Mouse (Mus musculus) MEL (cell line): ENCODE results near the gene Olfr1307. TPM values are rescaled to one million over a fixed set of nuclear protein-coding genes. Genes with fewer than 3 reads are reported as not detected.

Experiments used
- DNase-seq: peaks from one replicate; pipeline ENCODE4 v3.0.0; 2011; ENCODE audit warnings: low read depth, low spot score
- H3K27ac ChIP-seq: 2 replicates; pipeline ENCODE4 v1.5.1; 2012; ENCODE audit warnings: low read depth, mild to moderate bottlenecking, control low read depth, low read length, moderate library complexity; ENCODE audit not compliant: control insufficient read depth
- H3K27me3 ChIP-seq, 2 experiments: fragments of 150-350 bp in 1 of 2; sonication (generic) in 1 of 2; 2 replicates each; pipeline ENCODE4 v1.6.1; 2012; ENCODE audit warnings: low read length in 2 of 2, mild to moderate bottlenecking in 2 of 2, improper control_type of control experiment in 1 of 2, moderate library complexity in 1 of 2; ENCODE audit not compliant: insufficient read depth in 2 of 2, control insufficient read depth in 1 of 2
- H3K36me3 ChIP-seq, 2 experiments: 2 replicates each; pipeline ENCODE4 v1.6.1; 2012 to 2014; ENCODE audit warnings: low read length in 2 of 2, improper control_type of control experiment in 1 of 2, inconsistent platforms in 1 of 2, mild to moderate bottlenecking in 1 of 2; ENCODE audit not compliant: insufficient read depth in 2 of 2, control insufficient read depth in 1 of 2
- H3K4me1 ChIP-seq, 2 experiments: fragments of 150-350 bp in 1 of 2; sonication (generic) in 1 of 2; 2 replicates each; pipeline ENCODE4 v1.6.1; 2012; ENCODE audit warnings: low read length in 2 of 2, improper control_type of control experiment in 1 of 2, mild to moderate bottlenecking in 1 of 2; ENCODE audit not compliant: insufficient read depth in 2 of 2, control insufficient read depth in 1 of 2
- H3K4me3 ChIP-seq, 2 experiments: fragments of 150-350 bp in 1 of 2; sonication (generic) in 1 of 2; 2 replicates each; pipeline ENCODE4 v1.5.1; 2012; ENCODE audit warnings: low read depth in 2 of 2, low read length in 2 of 2, mild to moderate bottlenecking in 2 of 2, moderate library complexity in 2 of 2, control low read depth in 1 of 2, improper control_type of control experiment in 1 of 2; ENCODE audit not compliant: control insufficient read depth in 1 of 2, insufficient read depth in 1 of 2
- H3K79me2 ChIP-seq: 2 replicates; pipeline ENCODE4 v1.6.1; 2012; ENCODE audit warnings: mild to moderate bottlenecking, low read length, moderate library complexity; ENCODE audit not compliant: control insufficient read depth, poor library complexity, insufficient read depth
- H3K9ac ChIP-seq: 2 replicates; pipeline ENCODE4 v1.6.1; 2012; ENCODE audit warnings: low read depth, mild to moderate bottlenecking, control low read depth, low read length, moderate library complexity; ENCODE audit not compliant: control insufficient read depth, poor library complexity, severe bottlenecking
- H3K9me3 ChIP-seq: fragments of 150-350 bp; sonication (generic); replicated peaks from 2 replicates; pipeline ENCODE4 v1.6.1; 2012; ENCODE audit warnings: mild to moderate bottlenecking, low read length, improper control_type of control experiment, moderate library complexity; ENCODE audit not compliant: insufficient read depth
- CHD1 ChIP-seq: IDR thresholded peaks from 2 replicates; pipeline ENCODE4 v1.6.1; 2012; ENCODE audit warnings: low read depth, mild to moderate bottlenecking, inconsistent platforms, low read length, improper control_type of control experiment
- E2F4 ChIP-seq: IDR thresholded peaks from 2 replicates; pipeline ENCODE4 v1.6.1; 2011; ENCODE audit warnings: low read depth, low read length, improper control_type of control experiment, borderline replicate concordance
- EP300 ChIP-seq, 2 experiments: IDR thresholded peaks; 2 replicates each; pipeline ENCODE4 v1.6.1; 2011; ENCODE audit warnings: improper control_type of control experiment in 2 of 2, low read length in 2 of 2, low read depth in 1 of 2, mild to moderate bottlenecking in 1 of 2
- ETS1 ChIP-seq: IDR thresholded peaks from 2 replicates; pipeline ENCODE4 v1.6.1; 2012; ENCODE audit warnings: low read depth, mild to moderate bottlenecking, inconsistent platforms, low read length, improper control_type of control experiment, moderate library complexity
- GABPA ChIP-seq: IDR thresholded peaks from 2 replicates; pipeline ENCODE4 v1.6.1; 2012; ENCODE audit warnings: low read depth, mild to moderate bottlenecking, inconsistent platforms, low read length, improper control_type of control experiment, moderate library complexity
- GATA1 ChIP-seq: IDR thresholded peaks from 2 replicates; pipeline ENCODE4 v1.6.1; 2011; ENCODE audit warnings: low read depth, low read length, improper control_type of control experiment
- HCFC1 ChIP-seq: IDR thresholded peaks from 2 replicates; pipeline ENCODE4 v1.6.1; 2012; ENCODE audit warnings: low read depth, mild to moderate bottlenecking, inconsistent platforms, low read length, improper control_type of control experiment, moderate library complexity
- JUND ChIP-seq: IDR thresholded peaks from 2 replicates; pipeline ENCODE4 v1.6.1; 2011; ENCODE audit warnings: low read depth, mild to moderate bottlenecking, improper control_type of control experiment, low read length
- MAZ ChIP-seq: IDR thresholded peaks from 2 replicates; pipeline ENCODE4 v1.6.1; 2012; ENCODE audit warnings: low read depth, mild to moderate bottlenecking, inconsistent platforms, low read length, improper control_type of control experiment
- MYB ChIP-seq: IDR thresholded peaks from 2 replicates; pipeline ENCODE4 v1.6.1; 2011; ENCODE audit warnings: mild to moderate bottlenecking, low read depth, low read length, improper control_type of control experiment
- MYC ChIP-seq: IDR thresholded peaks from 2 replicates; pipeline ENCODE4 v1.6.1; 2011; ENCODE audit warnings: low read depth, mild to moderate bottlenecking, low read length, improper control_type of control experiment, moderate library complexity
- NELFE ChIP-seq: IDR thresholded peaks from 2 replicates; pipeline ENCODE4 v1.6.1; 2011; ENCODE audit warnings: low read depth, low read length, improper control_type of control experiment
- NRF1 ChIP-seq: IDR thresholded peaks from 2 replicates; pipeline ENCODE4 v1.6.1; 2014; ENCODE audit warnings: low read depth, mild to moderate bottlenecking, inconsistent platforms, low read length, improper control_type of control experiment, moderate library complexity; ENCODE audit not compliant: poor library complexity, insufficient read depth, severe bottlenecking
- POLR2A ChIP-seq, 2 experiments: IDR thresholded peaks; 2 replicates each; pipeline ENCODE4 v1.6.1; 2011 to 2012; ENCODE audit warnings: low read length in 2 of 2, mild to moderate bottlenecking in 2 of 2, control low read depth in 1 of 2, improper control_type of control experiment in 1 of 2, low read depth in 1 of 2, moderate library complexity in 1 of 2; ENCODE audit not compliant: control insufficient read depth in 1 of 2, insufficient read depth in 1 of 2, poor library complexity in 1 of 2
- POLR2AphosphoS2 ChIP-seq: IDR thresholded peaks from 2 replicates; pipeline ENCODE4 v1.6.1; 2011; ENCODE audit warnings: low read length, improper control_type of control experiment
- RAD21 ChIP-seq: IDR thresholded peaks from 2 replicates; pipeline ENCODE4 v1.6.1; 2011; ENCODE audit warnings: mild to moderate bottlenecking, low read depth, low read length, improper control_type of control experiment
- RCOR1 ChIP-seq: IDR thresholded peaks from 2 replicates; pipeline ENCODE4 v1.6.1; 2012; ENCODE audit warnings: low read depth, mild to moderate bottlenecking, inconsistent platforms, low read length, improper control_type of control experiment
- SIN3A ChIP-seq: IDR thresholded peaks from 2 replicates; pipeline ENCODE4 v1.6.1; 2012; ENCODE audit warnings: low read length, improper control_type of control experiment, inconsistent platforms
- TBP ChIP-seq: IDR thresholded peaks from 2 replicates; pipeline ENCODE4 v1.8.0; 2011; ENCODE audit warnings: low read depth, low read length, improper control_type of control experiment
- TCF12 ChIP-seq: IDR thresholded peaks from 2 replicates; pipeline ENCODE4 v1.6.1; 2014; ENCODE audit warnings: low read depth, mild to moderate bottlenecking, inconsistent platforms, low read length, improper control_type of control experiment, moderate library complexity
- USF1 ChIP-seq: IDR thresholded peaks from 2 replicates; pipeline ENCODE4 v1.6.1; 2014; ENCODE audit warnings: low read depth, mild to moderate bottlenecking, inconsistent platforms, low read length, improper control_type of control experiment, moderate library complexity
- ZC3H11A ChIP-seq: IDR thresholded peaks from 2 replicates; pipeline ENCODE4 v1.6.1; 2012; ENCODE audit warnings: low read depth, mild to moderate bottlenecking, inconsistent platforms, low read length, improper control_type of control experiment
- ZKSCAN1 ChIP-seq: IDR thresholded peaks from 2 replicates; pipeline ENCODE4 v1.6.1; 2012; ENCODE audit warnings: low read depth, mild to moderate bottlenecking, inconsistent platforms, low read length, improper control_type of control experiment, moderate library complexity
- ZMIZ1 ChIP-seq: IDR thresholded peaks from 2 replicates; pipeline ENCODE4 v1.6.1; 2012; ENCODE audit warnings: low read depth, mild to moderate bottlenecking, inconsistent platforms, low read length, improper control_type of control experiment, moderate library complexity
- ZNF384 ChIP-seq: IDR thresholded peaks from 2 replicates; pipeline ENCODE4 v1.6.1; 2012; ENCODE audit warnings: low read depth, mild to moderate bottlenecking, inconsistent platforms, low read length, improper control_type of control experiment
- polyA plus RNA-seq, 2 experiments: library from polyadenylated mRNA; stranded (reverse) in 1 of 2; unstranded in 1 of 2; fragments of >175 nt in 1 of 2; fragments of >200 nt in 1 of 2; gene quantifications; 2 replicates each; pipeline versions ENCODE4 v1.2.1 to v1.2.4; 2012; ENCODE audit warnings: low replicate concordance in 2 of 2, low read depth in 1 of 2; ENCODE audit not compliant: insufficient read length in 2 of 2, insufficient read depth in 1 of 2, missing spikeins in 1 of 2
- total RNA-seq: library from RNA; depleted of rRNA; stranded (reverse); fragments of 300-350 nt; gene quantifications from 2 replicates; pipeline ENCODE4 v1.2.3, GENCODE M21; 2012; rRNA removed

Olfr1307 gene
- total RNA-seq (not detected in 2 replicates), polyA plus RNA-seq (under 1 TPM in 1 of 2 experiments, not detected in 1; under 0.01 TPM)

GRCm38 (mm10) chr2:111949340-111949739, at the start of gene Olfr1307:
Gene Olfr1307 (minus strand): TSS chr2:111949440.
- no peaks in the 10 kb centered on the region for H3K4me1 ChIP-seq
- no peak for DNase-seq
- no peak within 1 kb of the TSS for H3K4me3 ChIP-seq
- H3K9me3 ChIP-seq = no peaks in the 10 kb centered on the region
- H3K9ac ChIP-seq = no peak within 1 kb of the TSS
- no peak within 1 kb of the TSS for H3K27ac ChIP-seq
- H3K36me3 ChIP-seq = no peaks in the 10 kb centered on the region
- no peaks in the 10 kb centered on the region for H3K27me3 ChIP-seq
- TF ChIP-seq ZMIZ1 (no peak), EP300 (IDR thresholded peaks at IDR 0.05; ENCODE audit: low read depth in 1 of 2, low read length in 2 of 2) (no peak), GABPA (no peak), RAD21 (no peak), ZNF384 (no peak), POLR2AphosphoS2 (no peak), SIN3A (no peak), NELFE (no peak), USF1 (no peak), ETS1 (no peak), ZC3H11A (no peak), ZKSCAN1 (no peak), MYB (no peak)
- no peaks in the 10 kb centered on the region for H3K79me2 ChIP-seq

DNA sequence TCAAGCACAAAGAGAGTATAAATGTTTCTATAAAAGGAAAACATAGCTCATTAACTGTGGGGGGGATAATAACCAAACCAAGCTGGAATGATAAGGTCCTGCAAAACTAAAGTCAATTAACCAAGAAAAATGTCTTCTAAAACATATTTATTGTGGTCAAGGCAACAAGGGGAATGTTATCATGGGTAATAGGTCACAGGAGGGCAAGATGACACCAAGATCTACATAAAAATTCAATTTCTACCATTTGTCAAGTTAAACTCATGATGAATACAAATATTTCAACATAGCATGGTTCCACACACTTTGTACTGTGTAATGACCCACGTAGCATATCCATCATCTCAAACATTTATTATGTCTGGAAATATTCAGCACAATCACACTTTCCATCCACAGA, 40.9 kb upstream of the Olfr1307 start, which contains the start of gene Olfr1309:
Gene Olfr1309 (minus strand): TSS at position 101 of the 400 bp plus-strand sequence.
- no peak within 1 kb of the TSS for H3K4me3 ChIP-seq
- no peak within 1 kb of the TSS for H3K27ac ChIP-seq

More for the DNA sequence above, 40.9 kb upstream of the Olfr1307 start, which contains the start of gene Olfr1309:
- no peaks in the 10 kb centered on the region for H3K4me1 ChIP-seq
- H3K36me3 ChIP-seq = no peaks in the 10 kb centered on the region
- no peak within 1 kb of the TSS for H3K9ac ChIP-seq
- TF ChIP-seq ZNF384 = no peak
- TF ChIP-seq RCOR1 = no peak
- TF ChIP-seq TBP = no peak
- no peak for TF ChIP-seq ETS1
- no peak for TF ChIP-seq NRF1
- no peak for TF ChIP-seq SIN3A
- TF ChIP-seq CHD1 = no peak
- TF ChIP-seq MYC = no peak
- TF ChIP-seq MAZ = no peak
- TF ChIP-seq HCFC1 = no peak
- TF ChIP-seq E2F4 = no peak
- TF ChIP-seq TCF12 = no peak
- no peak for TF ChIP-seq JUND
- no peak for TF ChIP-seq ZKSCAN1
- no peak for TF ChIP-seq POLR2A (IDR thresholded peaks at IDR 0.05; ENCODE audit: control insufficient read depth in 1 of 2, insufficient read depth in 1 of 2, low read depth in 1 of 2, low read length in 2 of 2, poor library complexity in 1 of 2)
- no peak for TF ChIP-seq GATA1
- TF ChIP-seq, all 39 proteins: peak for 0
- DNase-seq = no peak
- H3K27me3 ChIP-seq = no peaks in the 10 kb centered on the region
- H3K79me2 ChIP-seq = no peaks in the 10 kb centered on the region
- no peaks in the 10 kb centered on the region for H3K9me3 ChIP-seq
